Mouse (Mus musculus) kidney, embryonic 15.5 days (tissue): ENCODE results near the gene Dnah11. TPM values are rescaled to one million over a fixed set of nuclear protein-coding genes. Genes with fewer than 3 reads are reported as not detected.

ENCODE experiments used
- ATAC-seq: fragments of 200-750 bp; cut with Nextera tagmentation; replicated peaks from 2 replicates; pipeline ENCODE4 v1.8.0; 2017; ENCODE audit warnings: moderate TSS enrichment; ENCODE audit not compliant: low FRiP score
- H3K27ac ChIP-seq: fragments of 300-500 bp; sonication (generic); 2 replicates; pipeline ENCODE4 v1.5.1; 2015; ENCODE audit warnings: mild to moderate bottlenecking, inconsistent platforms
- H3K27me3 ChIP-seq: fragments of 300-500 bp; sonication (generic); 2 replicates; pipeline ENCODE4 v1.6.1; 2015; ENCODE audit warnings: inconsistent platforms
- H3K36me3 ChIP-seq: fragments of 300-500 bp; sonication (generic); 2 replicates; pipeline ENCODE4 v1.6.1; 2015; ENCODE audit warnings: inconsistent platforms
- H3K4me1 ChIP-seq: fragments of 300-500 bp; sonication (generic); 2 replicates; pipeline ENCODE4 v1.6.1; 2015; ENCODE audit warnings: inconsistent platforms
- H3K4me2 ChIP-seq: fragments of 300-500 bp; sonication (generic); 2 replicates; pipeline ENCODE4 v1.6.1; 2015; ENCODE audit warnings: moderate library complexity, mild to moderate bottlenecking, inconsistent platforms
- H3K4me3 ChIP-seq: fragments of 300-500 bp; sonication (generic); replicated peaks from 2 replicates; pipeline ENCODE4 v1.5.1; 2015; ENCODE audit warnings: mild to moderate bottlenecking, inconsistent platforms
- H3K9ac ChIP-seq: fragments of 300-500 bp; sonication (generic); 2 replicates; pipeline ENCODE4 v1.6.1; 2015; ENCODE audit warnings: mild to moderate bottlenecking, inconsistent platforms
- H3K9me3 ChIP-seq: fragments of 300-500 bp; sonication (generic); replicated peaks from 2 replicates; pipeline ENCODE4 v1.6.1; 2016; ENCODE audit warnings: inconsistent platforms
- WGBS: fragments of 180-500 bp; shearing (Covaris S2); methylation state at CpG from one replicate; pipeline ENCODE4 v1.1.7; 2015; ENCODE audit warnings: mixed read lengths; 5-methylcytosine and 5-hydroxymethylcytosine counted together
- polyA plus RNA-seq: library from polyadenylated mRNA; unstranded; fragments of >200 nt; fragmentation: Nextera tagmentation; extraction: Ambion mirVana; gene quantifications from 2 replicates; pipeline ENCODE4 v1.2.1, GENCODE M21; 2015

Gene Dnah11
- polyA plus RNA-seq, 1 experiment from 2014 or later, result 0.47 TPM

DNA sequence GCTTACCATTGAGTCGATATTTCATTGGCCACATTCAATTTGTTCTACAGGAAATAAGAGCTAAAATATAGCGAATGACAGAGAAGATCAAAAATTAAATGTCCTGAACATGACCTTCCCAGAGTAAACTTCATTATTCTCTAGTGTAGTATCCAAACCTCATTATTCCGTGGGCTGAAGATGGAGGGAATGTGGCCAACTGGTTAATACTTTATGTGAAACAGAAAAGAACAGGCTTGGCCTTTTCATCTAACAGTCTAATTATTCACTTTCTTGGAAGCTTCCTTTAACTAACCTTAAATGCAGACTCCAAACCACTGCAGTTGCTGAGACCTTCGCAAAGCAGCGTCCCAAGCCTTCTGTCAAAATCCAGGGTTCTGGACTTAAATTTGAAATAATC, 41.9 kb downstream of the Dnah11 start:
- no peak for ATAC-seq
- Histone ChIP-seq H3K9ac (no peak overlapping the region), H3K36me3 (no peaks in the 10 kb centered on the region), H3K27ac (no peak overlapping the region), H3K27me3 (no peaks in the 10 kb centered on the region), H3K4me1 (no peaks in the 10 kb centered on the region), H3K4me3 (no peak overlapping the region), H3K4me2 (no peak overlapping the region), H3K9me3 (no peaks in the 10 kb centered on the region)
- WGBS, result 89% methylated on average over 5 of the region's 5 CpGs

DNA sequence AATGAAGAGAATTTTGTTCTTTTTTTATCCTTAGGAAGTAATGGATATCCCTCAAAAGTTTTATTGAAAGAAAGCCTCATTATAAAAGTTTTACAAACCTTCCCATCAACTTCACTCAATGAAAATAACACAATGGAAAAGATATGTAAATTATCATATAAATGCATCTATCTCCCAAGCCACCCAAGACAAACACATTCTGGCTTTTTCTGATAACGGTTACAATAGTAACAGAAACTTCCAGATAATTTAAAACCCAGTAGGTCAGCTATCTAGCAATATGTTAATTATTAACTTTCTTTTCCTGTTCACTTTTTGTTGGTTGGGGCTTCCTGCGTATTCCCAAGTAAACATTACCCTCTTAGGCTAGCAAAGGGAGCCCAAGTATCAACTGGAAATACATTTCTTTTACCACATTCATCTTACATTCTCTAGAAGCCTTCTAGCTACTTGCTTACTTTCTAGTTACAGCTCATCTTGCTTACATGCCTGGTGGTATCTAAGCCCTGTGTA, 51.3 kb downstream of the Dnah11 start:
- Histone ChIP-seq H3K9me3 (no peaks in the 10 kb centered on the region), H3K27me3 (no peaks in the 10 kb centered on the region), H3K36me3 (no peaks in the 10 kb centered on the region), H3K4me2 (no peak overlapping the region), H3K27ac (no peak overlapping the region), H3K4me1 (no peaks in the 10 kb centered on the region), H3K9ac (no peak overlapping the region), H3K4me3 (no peak overlapping the region)
- WGBS, result 70% methylated on average over 2 of the region's 2 CpGs
- ATAC-seq, result no peak

DNA sequence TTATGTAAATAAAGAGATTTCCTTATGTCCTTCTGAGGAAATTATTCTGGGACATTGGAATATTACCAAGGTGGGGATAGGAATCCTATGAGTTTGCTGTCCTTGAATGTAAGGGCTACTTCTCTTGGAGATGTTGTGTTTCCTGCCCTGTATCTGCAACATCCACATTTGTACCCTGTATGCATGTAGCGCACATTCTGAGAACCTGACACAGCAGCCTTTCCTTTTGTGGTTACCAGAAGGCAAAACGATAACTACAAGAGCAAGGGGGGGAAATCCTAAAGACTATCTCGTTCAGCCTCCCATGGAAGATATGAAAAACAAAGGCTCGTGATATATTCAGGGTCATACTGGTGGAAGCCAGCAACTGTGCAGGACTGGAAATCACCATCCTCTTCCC, 70.7 kb downstream of the Dnah11 start:
- Histone ChIP-seq H3K4me2 (no peak overlapping the region), H3K9me3 (no peaks in the 10 kb centered on the region), H3K9ac (no peak overlapping the region), H3K27me3 (no peaks in the 10 kb centered on the region), H3K27ac (no peak overlapping the region), H3K4me1 (no peaks in the 10 kb centered on the region), H3K36me3 (no peaks in the 10 kb centered on the region), H3K4me3 (no peak overlapping the region)
- 88% methylated on average over 4 of the region's 4 CpGs for WGBS
- no peak for ATAC-seq

DNA sequence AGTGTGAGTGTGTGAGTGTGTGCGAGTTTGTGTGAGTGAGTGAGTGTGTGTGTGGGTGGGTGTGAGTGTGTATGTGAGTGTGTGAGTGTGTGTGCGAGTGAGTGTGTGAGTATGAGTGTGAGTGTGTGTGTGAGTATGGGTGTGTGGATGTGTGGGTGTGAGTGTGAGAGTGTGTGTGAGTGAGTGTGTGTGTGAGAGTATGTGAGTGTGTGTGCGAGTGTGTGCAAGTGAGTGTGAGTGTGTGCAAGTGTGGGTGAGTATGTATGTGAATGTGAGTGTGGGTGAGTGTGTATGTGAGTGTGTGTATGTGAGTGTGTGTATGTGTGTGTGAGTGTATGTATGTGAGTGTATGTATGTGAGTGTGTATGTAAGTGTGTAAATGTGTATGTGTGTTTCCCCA, 79.2 kb downstream of the Dnah11 start:
- no peaks in the 10 kb centered on the region for H3K4me1 ChIP-seq
- H3K36me3 ChIP-seq, result no peaks in the 10 kb centered on the region
- ATAC-seq, result no peak
- H3K4me3 ChIP-seq, result no peak overlapping the region
- 92% methylated on average over 3 of the region's 3 CpGs for WGBS
- no peak overlapping the region for H3K4me2 ChIP-seq
- H3K9ac ChIP-seq, result no peak overlapping the region
- no peak overlapping the region for H3K27ac ChIP-seq
- no peaks in the 10 kb centered on the region for H3K27me3 ChIP-seq
- H3K9me3 ChIP-seq, result no peaks in the 10 kb centered on the region

DNA sequence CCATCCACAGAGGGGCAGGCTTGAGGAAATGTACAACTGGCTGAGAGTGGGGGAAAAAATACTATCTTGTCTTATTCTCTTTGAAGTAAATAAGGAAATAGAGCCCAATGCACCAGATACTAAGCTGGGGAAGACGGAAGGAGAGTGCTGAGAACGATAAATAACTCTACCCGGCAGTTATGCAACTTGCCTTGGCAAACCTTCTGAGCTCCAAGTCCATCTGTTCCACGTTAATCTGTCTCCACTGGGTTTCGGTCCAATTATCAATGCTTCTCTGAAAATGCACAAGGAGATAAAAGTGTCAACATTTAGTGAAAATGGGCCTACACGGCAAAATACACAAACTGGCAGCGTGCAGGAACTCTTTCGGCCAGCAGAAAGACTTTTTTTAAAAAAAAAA, 86.2 kb downstream of the Dnah11 start:
- H3K9ac ChIP-seq, result no peak overlapping the region
- H3K27ac ChIP-seq, result no peak overlapping the region
- no peaks in the 10 kb centered on the region for H3K4me1 ChIP-seq
- H3K9me3 ChIP-seq, result no peaks in the 10 kb centered on the region
- no peak overlapping the region for H3K4me3 ChIP-seq
- WGBS, result 61% methylated on average over 8 of the region's 8 CpGs
- no peaks in the 10 kb centered on the region for H3K36me3 ChIP-seq
- no peak for ATAC-seq
- H3K4me2 ChIP-seq, result no peak overlapping the region
- no peaks in the 10 kb centered on the region for H3K27me3 ChIP-seq

DNA sequence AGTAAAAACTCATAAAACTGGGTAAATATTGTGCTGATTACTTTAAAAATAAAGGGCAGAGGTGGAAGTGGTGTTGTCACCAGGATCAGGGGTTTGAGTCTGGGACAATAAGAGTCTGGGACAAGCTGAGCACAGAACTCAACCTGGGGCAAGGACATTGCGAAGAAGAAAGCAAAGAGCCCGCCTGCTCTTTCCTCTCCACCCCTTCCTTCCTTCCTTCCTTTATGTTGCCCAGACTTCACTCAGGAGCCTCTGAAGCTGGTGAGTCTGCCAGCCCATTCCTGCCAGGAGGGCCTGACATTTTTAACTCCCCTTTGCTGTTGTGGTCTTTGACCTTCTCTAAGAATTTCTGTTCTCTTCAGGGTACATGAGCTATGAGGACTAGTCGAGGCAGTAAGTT, 86.9 kb downstream of the Dnah11 start:
- Histone ChIP-seq H3K27me3 (no peaks in the 10 kb centered on the region), H3K4me1 (no peaks in the 10 kb centered on the region), H3K36me3 (no peaks in the 10 kb centered on the region), H3K4me2 (no peak overlapping the region), H3K4me3 (no peak overlapping the region), H3K9me3 (no peaks in the 10 kb centered on the region), H3K9ac (no peak overlapping the region), H3K27ac (no peak overlapping the region)
- no peak for ATAC-seq
- 77% methylated on average over 3 of the region's 3 CpGs for WGBS

DNA sequence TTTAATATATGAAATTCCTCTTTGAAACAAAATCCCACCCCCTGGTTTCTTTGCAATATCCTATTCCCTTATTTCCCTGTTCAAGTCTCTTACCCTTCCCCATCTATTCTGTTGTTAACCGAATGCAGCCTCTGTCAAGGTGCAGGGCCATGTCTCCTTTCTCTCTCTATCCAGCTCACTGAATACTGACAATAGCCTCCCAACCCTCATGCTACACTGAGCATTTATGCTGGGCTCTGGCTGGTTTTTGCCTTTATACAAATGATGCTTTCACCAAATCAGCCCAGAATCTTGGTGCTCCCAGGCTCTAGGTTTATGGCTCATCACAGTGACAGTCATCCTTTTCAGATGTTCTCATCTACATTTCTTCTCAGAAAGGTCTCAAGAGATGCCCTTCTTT, 91.1 kb downstream of the Dnah11 start:
- no peak for ATAC-seq
- WGBS, result 72% methylated on average over 1 of the region's 1 CpGs

DNA sequence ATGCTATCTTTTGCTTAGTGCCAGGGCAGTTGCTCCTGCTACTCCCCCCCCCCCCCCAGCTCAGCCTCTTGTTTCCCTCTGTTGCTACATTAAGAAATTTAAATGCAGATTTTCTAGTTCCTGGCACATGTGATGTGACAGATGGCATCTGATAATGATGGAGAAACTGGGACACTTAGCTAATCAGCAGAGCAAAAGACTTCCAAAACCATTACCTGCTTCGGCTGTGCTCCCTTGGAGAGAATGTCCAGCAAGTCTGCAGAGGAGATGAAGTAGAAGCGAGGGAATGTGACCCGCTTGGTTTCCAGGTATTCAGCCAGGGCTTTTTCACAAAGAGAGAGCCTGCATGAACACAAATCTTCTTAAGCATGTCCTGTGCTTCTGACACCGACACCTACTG, 94.3 kb downstream of the Dnah11 start:
- H3K27me3 ChIP-seq, result no peaks in the 10 kb centered on the region
- H3K4me1 ChIP-seq, result no peaks in the 10 kb centered on the region
- H3K9ac ChIP-seq, result no peak overlapping the region
- no peaks in the 10 kb centered on the region for H3K9me3 ChIP-seq
- no peak overlapping the region for H3K4me2 ChIP-seq
- whole genome bisulfite sequencing, result 80% methylated on average over 4 of the region's 4 CpGs
- no peaks in the 10 kb centered on the region for H3K36me3 ChIP-seq
- ATAC-seq, result no peak
- no peak overlapping the region for H3K27ac ChIP-seq
- H3K4me3 ChIP-seq, result no peak overlapping the region

More for the DNA sequence above, 91.1 kb downstream of the Dnah11 start:
- Histone ChIP-seq H3K4me1 (no peaks in the 10 kb centered on the region), H3K4me2 (no peak overlapping the region), H3K9me3 (no peaks in the 10 kb centered on the region), H3K27ac (no peak overlapping the region), H3K27me3 (no peaks in the 10 kb centered on the region), H3K4me3 (no peak overlapping the region), H3K36me3 (no peaks in the 10 kb centered on the region), H3K9ac (no peak overlapping the region)

DNA sequence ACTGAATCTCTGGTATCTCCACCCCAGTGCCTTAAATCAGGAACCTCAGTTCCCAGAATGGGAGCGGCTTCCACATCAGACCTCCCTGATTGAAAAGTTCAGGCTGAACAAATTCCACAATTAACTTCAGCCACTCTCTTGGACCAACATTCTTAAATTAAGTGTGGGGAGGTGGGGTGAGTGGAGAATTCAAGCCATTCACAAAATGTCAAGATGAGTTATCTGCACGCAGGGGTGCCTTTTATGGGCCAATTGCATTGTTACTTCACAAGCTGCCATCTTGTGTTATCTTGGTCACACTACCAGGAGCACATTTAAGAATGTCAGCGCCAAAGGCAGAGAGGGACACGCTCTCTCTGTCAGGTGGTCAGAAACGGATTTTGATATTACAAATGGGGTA, 99.1 kb downstream of the Dnah11 start:
- H3K4me1 ChIP-seq, result no peaks in the 10 kb centered on the region
- H3K27me3 ChIP-seq, result no peaks in the 10 kb centered on the region
- H3K9ac ChIP-seq, result no peak overlapping the region
- no peak overlapping the region for H3K4me2 ChIP-seq
- no peak for ATAC-seq
- no peak overlapping the region for H3K27ac ChIP-seq
- no peaks in the 10 kb centered on the region for H3K9me3 ChIP-seq
- H3K36me3 ChIP-seq, result no peaks in the 10 kb centered on the region
- no peak overlapping the region for H3K4me3 ChIP-seq
- WGBS, result 72% methylated on average over 5 of the region's 5 CpGs

DNA sequence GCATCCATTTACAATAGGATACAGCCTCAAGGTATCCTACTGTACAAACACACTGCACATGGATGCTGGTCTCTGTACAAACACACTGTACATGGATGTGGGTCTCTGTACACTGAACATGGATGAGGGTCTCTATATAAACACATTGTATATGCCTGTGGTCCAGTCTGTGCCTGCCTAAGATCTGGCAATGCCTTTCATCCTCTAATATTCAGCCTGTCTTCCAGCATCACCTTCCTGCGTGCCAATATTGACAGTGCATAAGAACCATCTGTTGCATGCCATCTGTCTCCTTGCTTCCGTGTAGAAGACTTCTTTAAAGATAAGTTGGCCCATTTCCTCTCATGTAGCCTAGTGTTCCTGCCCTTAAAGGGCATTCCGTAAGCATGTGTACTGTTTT, 100.6 kb downstream of the Dnah11 start:
- no peak for ATAC-seq
- no peaks in the 10 kb centered on the region for H3K27me3 ChIP-seq
- H3K9me3 ChIP-seq, result no peaks in the 10 kb centered on the region
- no peak overlapping the region for H3K4me2 ChIP-seq
- no peaks in the 10 kb centered on the region for H3K36me3 ChIP-seq
- H3K9ac ChIP-seq, result no peak overlapping the region
- H3K4me3 ChIP-seq, result no peak overlapping the region
- no peaks in the 10 kb centered on the region for H3K4me1 ChIP-seq
- 71% methylated on average over 3 of the region's 3 CpGs for WGBS
- H3K27ac ChIP-seq, result no peak overlapping the region

DNA sequence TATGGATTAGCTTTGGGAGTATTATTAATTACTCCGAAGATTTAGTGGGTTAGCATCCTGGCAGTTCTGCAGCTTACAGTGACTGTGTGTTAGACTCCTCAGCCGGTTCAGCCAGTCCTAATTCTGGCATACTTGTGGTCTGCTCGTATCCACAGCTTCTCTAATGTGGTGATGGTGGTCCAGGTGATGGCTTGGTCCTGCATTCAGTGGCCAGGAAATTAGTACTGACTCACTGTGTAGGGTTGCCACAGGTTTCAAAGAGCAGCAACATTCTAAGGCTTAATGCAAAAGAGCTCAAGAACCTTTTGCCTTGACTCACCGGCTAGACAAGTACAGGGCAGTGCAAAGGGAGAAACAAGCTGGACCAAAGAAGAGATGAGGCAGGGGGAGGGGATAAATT, 103.9 kb downstream of the Dnah11 start:
- H3K27me3 ChIP-seq, result no peaks in the 10 kb centered on the region
- H3K36me3 ChIP-seq, result no peaks in the 10 kb centered on the region
- H3K27ac ChIP-seq, result no peak overlapping the region
- ATAC-seq, result no peak
- H3K4me1 ChIP-seq, result no peaks in the 10 kb centered on the region
- H3K4me2 ChIP-seq, result no peak overlapping the region
- no peaks in the 10 kb centered on the region for H3K9me3 ChIP-seq
- no peak overlapping the region for H3K9ac ChIP-seq
- 95% methylated on average over 4 of the region's 4 CpGs for WGBS
- no peak overlapping the region for H3K4me3 ChIP-seq

DNA sequence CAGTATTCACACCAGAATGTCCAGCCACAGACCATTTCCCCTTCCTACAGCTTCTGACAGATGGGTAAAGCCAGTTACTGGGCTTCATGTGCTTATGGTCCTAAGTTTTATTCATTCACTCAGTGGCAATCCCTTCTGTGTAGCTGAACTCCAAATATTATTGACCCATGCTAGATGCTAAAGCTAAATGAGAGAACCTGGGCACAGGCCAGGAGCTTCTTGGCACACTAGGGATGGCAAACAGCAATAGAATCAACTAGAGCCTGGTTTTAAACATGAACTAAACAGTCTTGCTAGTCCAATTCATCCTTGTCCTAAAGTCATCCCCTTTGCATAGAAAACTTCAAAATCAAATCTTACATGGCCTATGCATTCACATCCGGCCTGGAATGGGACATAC, 113.6 kb downstream of the Dnah11 start:
- H3K4me3 ChIP-seq, result no peak overlapping the region
- H3K4me2 ChIP-seq, result no peak overlapping the region
- no peaks in the 10 kb centered on the region for H3K27me3 ChIP-seq
- no peaks in the 10 kb centered on the region for H3K36me3 ChIP-seq
- H3K9ac ChIP-seq, result no peak overlapping the region
- no peaks in the 10 kb centered on the region for H3K4me1 ChIP-seq
- ATAC-seq, result no peak
- no peaks in the 10 kb centered on the region for H3K9me3 ChIP-seq
- 89% methylated on average over 1 of the region's 1 CpGs for WGBS
- H3K27ac ChIP-seq, result no peak overlapping the region

DNA sequence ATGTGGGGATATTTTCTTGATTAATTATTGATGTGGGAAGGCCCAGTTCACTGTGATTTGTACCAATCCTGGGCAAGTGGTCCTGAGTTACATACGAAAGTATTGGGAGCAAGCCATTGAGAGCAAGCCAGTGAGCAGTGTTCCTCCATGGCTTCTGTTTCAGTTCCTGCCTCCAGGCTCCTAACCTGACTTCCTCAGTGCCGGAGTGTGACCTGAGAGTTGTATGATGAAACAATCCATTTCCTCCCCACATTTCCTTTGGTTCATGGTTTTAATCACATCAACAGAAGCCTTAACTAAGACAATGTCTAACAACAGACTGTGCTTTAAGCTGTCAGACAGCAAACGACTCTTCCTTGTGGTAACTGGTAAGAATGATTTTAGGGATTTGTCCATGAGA, 114.0 kb downstream of the Dnah11 start:
- no peaks in the 10 kb centered on the region for H3K27me3 ChIP-seq
- ATAC-seq, result no peak
- H3K27ac ChIP-seq, result no peak overlapping the region
- no peaks in the 10 kb centered on the region for H3K4me1 ChIP-seq
- H3K4me3 ChIP-seq, result no peak overlapping the region
- H3K4me2 ChIP-seq, result no peak overlapping the region
- no peaks in the 10 kb centered on the region for H3K9me3 ChIP-seq
- 89% methylated on average over 3 of the region's 3 CpGs for WGBS
- H3K36me3 ChIP-seq, result no peaks in the 10 kb centered on the region
- H3K9ac ChIP-seq, result no peak overlapping the region
